In the genomic region with DNA sequence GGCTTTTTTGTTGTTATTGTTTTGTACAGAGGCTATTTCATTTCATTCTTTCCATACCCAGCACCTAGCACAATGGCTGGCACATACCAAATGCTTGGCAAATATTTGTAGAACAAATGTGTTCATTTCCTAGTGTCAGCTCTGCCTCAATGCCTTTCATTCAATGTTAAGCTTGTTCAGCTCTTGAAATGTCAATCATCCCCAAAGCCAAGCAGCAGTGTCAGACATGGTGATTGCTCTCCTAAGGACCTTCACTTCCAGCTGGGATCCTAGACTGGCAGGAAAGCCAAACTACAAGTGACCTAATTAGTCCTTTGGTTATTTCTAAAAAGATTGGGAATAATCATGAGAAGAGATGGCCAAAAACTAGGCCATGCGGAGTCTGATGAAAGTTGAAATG, we compare ENCODE assay signal across 28 mouse cellular contexts. TPM values are rescaled to one million over a fixed set of nuclear protein-coding genes. Genes with fewer than 3 reads are reported as not detected.
DNase-seq lines count a peak whose midpoint lies in the region; ATAC-seq lines count a peak whose summit lies in the region.
"Had no signal": no experiment of that assay in that cellular context is flagged by ENCODE, and none has a peak within 500 bp of the region (broad histone marks: within the 10 kb centered on the region; RNA-seq: fewer than 3 reads in every experiment).

No protein-coding gene starts in this region.

- 0 out of 2 replicates have a peak, but pooled peaks have one; percentile 44 for ATAC-seq in forebrain, embryonic 12.5 days (ENCODE audit: low FRiP score)
- ATAC-seq in forebrain, embryonic 11.5 days (replicated peaks; ENCODE audit: low FRiP score) = no peak
- ATAC-seq in midbrain, embryonic 11.5 days (ENCODE audit: low FRiP score) = peak; percentile 63; the same call in 1 of the 2 replicates
- no peak for ATAC-seq in midbrain, embryonic 14.5 days (ENCODE audit: low FRiP score, low TSS enrichment)
- peak; percentile 95 for ATAC-seq in forebrain, embryonic 16.5 days
- ATAC-seq: inflammation-experienced regulatory T-cells, adult 6 months; liver, embryonic 12.5 days; liver, postnatal 0 days had no signal

- no peaks in the 10 kb centered on the region for H3K36me3 ChIP-seq in forebrain, embryonic 12.5 days (replicated peaks)
- H3K36me3 ChIP-seq in forebrain, embryonic 11.5 days (ENCODE audit: control insufficient read depth, insufficient read depth, low read length) = no peaks in the 10 kb centered on the region
- no peaks in the 10 kb centered on the region for H3K36me3 ChIP-seq in midbrain, embryonic 11.5 days (ENCODE audit: control insufficient read depth, insufficient read depth, low read length)
- no peaks in the 10 kb centered on the region for H3K36me3 ChIP-seq in midbrain, embryonic 14.5 days (ENCODE audit: control insufficient read depth, insufficient read depth, low read length)
- H3K36me3 ChIP-seq in forebrain, embryonic 16.5 days (ENCODE audit: control insufficient read depth, insufficient read depth) = no peaks in the 10 kb centered on the region
- H3K36me3 ChIP-seq: heart, embryonic 10.5 days; heart, embryonic 15.5 days; liver, embryonic 12.5 days; neural tube, embryonic 12.5 days had no signal

- no peak overlapping the region for H3K27ac ChIP-seq in forebrain, embryonic 12.5 days
- H3K27ac ChIP-seq in forebrain, embryonic 11.5 days (ENCODE audit: low read depth, low read length) = no peak overlapping the region
- H3K27ac ChIP-seq in midbrain, embryonic 11.5 days (ENCODE audit: low read depth, low read length) = no peak overlapping the region
- no peak overlapping the region for H3K27ac ChIP-seq in midbrain, embryonic 14.5 days (replicated peaks; ENCODE audit: low read depth, low read length)
- H3K27ac ChIP-seq in forebrain, embryonic 16.5 days (ENCODE audit: low read length) = no peak overlapping the region
- H3K27ac ChIP-seq: heart, embryonic 10.5 days; heart, embryonic 15.5 days; left cerebral cortex, adult 2 months; liver, embryonic 12.5 days; neural tube, embryonic 12.5 days had no signal

- H3K9me3 ChIP-seq in forebrain, embryonic 12.5 days = no peaks in the 10 kb centered on the region
- H3K9me3 ChIP-seq in forebrain, embryonic 11.5 days (ENCODE audit: control insufficient read depth, low read length) = no peaks in the 10 kb centered on the region
- H3K9me3 ChIP-seq in midbrain, embryonic 11.5 days (ENCODE audit: control insufficient read depth, low read length) = no peaks in the 10 kb centered on the region
- no peaks in the 10 kb centered on the region for H3K9me3 ChIP-seq in midbrain, embryonic 14.5 days (ENCODE audit: control insufficient read depth, low read length)
- no peaks in the 10 kb centered on the region for H3K9me3 ChIP-seq in forebrain, embryonic 16.5 days (ENCODE audit: control insufficient read depth, low read length)
- H3K9me3 ChIP-seq: heart, embryonic 10.5 days; heart, embryonic 15.5 days; liver, embryonic 12.5 days; megakaryocyte, embryonic 14.5 days; neural tube, embryonic 12.5 days had no signal

- no peak for DNase-seq in forebrain, embryonic 11.5 days (ENCODE audit: low spot score)
- no peak for DNase-seq in midbrain, embryonic 11.5 days (ENCODE audit: low spot score, missing footprints)
- no peak for DNase-seq in midbrain, embryonic 14.5 days
- DNase-seq in brain, adult 2 months (ENCODE audit: low read depth, low spot score) = peak; percentile 11
- no peak for DNase-seq in yolk sac, embryonic 10.5 days (ENCODE audit: low spot score)
- no peak for DNase-seq in adrenal gland, adult 18-20 months (ENCODE audit: low spot score in 2 of 2)
- DNase-seq: adrenal gland, postnatal 36 days; cerebellum, adult 9-10 months; gastrocnemius, postnatal 25 days; heart, adult 11 months; kidney, adult 11 months; kidney, postnatal 14 days; liver, postnatal 0 days; lung, postnatal 36 days; thymus, adult 2 months; thymus, postnatal 36 days had no signal

- H3K9ac ChIP-seq in forebrain, embryonic 12.5 days = no peak overlapping the region
- H3K9ac ChIP-seq in forebrain, embryonic 11.5 days (ENCODE audit: low read length) = no peak overlapping the region
- H3K9ac ChIP-seq in midbrain, embryonic 11.5 days (ENCODE audit: low read length) = no peak overlapping the region
- no peak overlapping the region for H3K9ac ChIP-seq in midbrain, embryonic 14.5 days (replicated peaks; ENCODE audit: low read length)
- no peak overlapping the region for H3K9ac ChIP-seq in forebrain, embryonic 16.5 days (replicated peaks; ENCODE audit: low read depth, low read length)
- H3K9ac ChIP-seq: heart, embryonic 15.5 days; liver, embryonic 12.5 days; liver, postnatal 0 days; neural tube, embryonic 12.5 days had no signal

- no peaks in the 10 kb centered on the region for H3K27me3 ChIP-seq in forebrain, embryonic 12.5 days
- H3K27me3 ChIP-seq in forebrain, embryonic 11.5 days (ENCODE audit: control insufficient read depth, insufficient read depth, low read length) = no peaks in the 10 kb centered on the region
- no peaks in the 10 kb centered on the region for H3K27me3 ChIP-seq in midbrain, embryonic 11.5 days (ENCODE audit: control insufficient read depth, insufficient read depth, low read length)
- no peaks in the 10 kb centered on the region for H3K27me3 ChIP-seq in midbrain, embryonic 14.5 days (ENCODE audit: control insufficient read depth, insufficient read depth, low read length)
- H3K27me3 ChIP-seq in forebrain, embryonic 16.5 days (replicated peaks; ENCODE audit: control insufficient read depth, insufficient read depth, low read length) = no peaks in the 10 kb centered on the region
- H3K27me3 ChIP-seq: heart, embryonic 15.5 days; liver, embryonic 12.5 days; megakaryocyte, embryonic 14.5 days; neural tube, embryonic 12.5 days had no signal

- no peak overlapping the region for H3K4me3 ChIP-seq in forebrain, embryonic 12.5 days (replicated peaks)
- no peak overlapping the region for H3K4me3 ChIP-seq in forebrain, embryonic 11.5 days (ENCODE audit: low read depth, low read length)
- H3K4me3 ChIP-seq in midbrain, embryonic 11.5 days (ENCODE audit: low read depth, low read length) = no peak overlapping the region
- no peak overlapping the region for H3K4me3 ChIP-seq in midbrain, embryonic 14.5 days (replicated peaks; ENCODE audit: low read depth, low read length)
- no peak overlapping the region for H3K4me3 ChIP-seq in forebrain, embryonic 16.5 days (replicated peaks; ENCODE audit: low read length)
- H3K4me3 ChIP-seq: erythroblast, embryonic 14.5 days; heart, embryonic 10.5 days; heart, embryonic 15.5 days; left cerebral cortex, adult 2 months; liver, embryonic 12.5 days; megakaryocyte, embryonic 14.5 days; neural tube, embryonic 12.5 days had no signal

- H3K4me1 ChIP-seq in forebrain, embryonic 12.5 days = 0 out of 2 replicates have a peak, but pooled peaks cover 3% of the 10 kb centered on the region
- no peaks in the 10 kb centered on the region for H3K4me1 ChIP-seq in forebrain, embryonic 11.5 days (replicated peaks; ENCODE audit: control insufficient read depth, insufficient read depth, low read length)
- H3K4me1 ChIP-seq in midbrain, embryonic 11.5 days (ENCODE audit: control insufficient read depth, insufficient read depth, low read length) = no peaks in the 10 kb centered on the region; the same call in 1 of the 2 replicates
- no peaks in the 10 kb centered on the region for H3K4me1 ChIP-seq in midbrain, embryonic 14.5 days (ENCODE audit: control insufficient read depth, insufficient read depth, low read length)
- H3K4me1 ChIP-seq in forebrain, embryonic 16.5 days (replicated peaks; ENCODE audit: control insufficient read depth, insufficient read depth, low read length) = peaks cover 4% of the 10 kb centered on the region
- H3K4me1 ChIP-seq: heart, embryonic 10.5 days; heart, embryonic 15.5 days; liver, embryonic 12.5 days; megakaryocyte, embryonic 14.5 days; neural tube, embryonic 12.5 days had no signal

- 48% methylated on average over 1 of the region's 1 CpGs for WGBS in forebrain, embryonic 12.5 days
- WGBS in forebrain, embryonic 11.5 days = 57% methylated on average over 1 of the region's 1 CpGs
- 76% methylated on average over 1 of the region's 1 CpGs for WGBS in midbrain, embryonic 11.5 days
- WGBS in midbrain, embryonic 14.5 days = 64% methylated on average over 1 of the region's 1 CpGs
- 27% methylated on average over 1 of the region's 1 CpGs for WGBS in forebrain, embryonic 16.5 days

- H3K4me2 ChIP-seq in forebrain, embryonic 12.5 days = no peak overlapping the region
- no peak overlapping the region for H3K4me2 ChIP-seq in forebrain, embryonic 11.5 days (ENCODE audit: low read depth, low read length, severe bottlenecking)
- H3K4me2 ChIP-seq in midbrain, embryonic 11.5 days = no peak overlapping the region
- no peak overlapping the region for H3K4me2 ChIP-seq in midbrain, embryonic 14.5 days (ENCODE audit: low read length)
- H3K4me2 ChIP-seq in forebrain, embryonic 16.5 days (ENCODE audit: low read length) = no peak overlapping the region
- H3K4me2 ChIP-seq: heart, embryonic 15.5 days; liver, embryonic 12.5 days; neural tube, embryonic 12.5 days had no signal

RNA-seq across cellular contexts. Expression of a gene that starts 50.0 kb away (rescaled TPM):
- polyA plus RNA-seq in forebrain, embryonic 12.5 days (2016; fragmentation: Nextera tagmentation; extraction: Ambion mirVana) = 8.6 and 9.9 TPM in 2 replicates
- polyA plus RNA-seq in forebrain, embryonic 11.5 days (2014; fragmentation: Nextera tagmentation; extraction: Ambion mirVana) = 4.7 and 6.8 TPM in 2 replicates
- 4.0 and 4.3 TPM in 2 replicates for polyA plus RNA-seq in midbrain, embryonic 11.5 days (2014; fragmentation: Nextera tagmentation; extraction: Ambion mirVana)
- polyA plus RNA-seq in midbrain, embryonic 14.5 days (2014; fragmentation: Nextera tagmentation; extraction: Ambion mirVana) = 25.1 and 26.5 TPM in 2 replicates
- polyA plus RNA-seq in forebrain, embryonic 16.5 days (2015; fragmentation: Nextera tagmentation; extraction: Ambion mirVana) = 30.3 and 35.3 TPM in 2 replicates
- total RNA-seq in adrenal gland, adult 18-20 months (2021) = 1 to 10 TPM; 2.6 to 5.3 TPM
- total RNA-seq: gastrocnemius, adult 18-20 months; MEL had no signal
- polyA plus RNA-seq: erythroblast, embryonic 14.5 days; liver, postnatal 0 days had no signal

Comparison
In these comparisons a context has a peak if more than half of its experiments do, and no peak if none do; other contexts are left out.
1. ATAC-seq: peak in forebrain, embryonic 12.5 days (single experiment), midbrain, embryonic 11.5 days (single experiment) and forebrain, embryonic 16.5 days (single experiment); none in forebrain, embryonic 11.5 days (single experiment) and midbrain, embryonic 14.5 days (single experiment).